Mouse (Mus musculus): ENCODE data around the gene Olfr1462. TPM values are rescaled to one million over a fixed set of nuclear protein-coding genes. Genes with fewer than 3 reads are reported as not detected.

Olfr1462 gene
- total RNA-seq (2022): not detected

GRCm38 (mm10) chr19:13185434-13185833, at the start of gene Olfr1462:
TSS of gene Olfr1462 (plus strand) at chr19:13185734.
- DNase-seq (ENCODE audit: low spot score in 2 of 2): no peak

DNA sequence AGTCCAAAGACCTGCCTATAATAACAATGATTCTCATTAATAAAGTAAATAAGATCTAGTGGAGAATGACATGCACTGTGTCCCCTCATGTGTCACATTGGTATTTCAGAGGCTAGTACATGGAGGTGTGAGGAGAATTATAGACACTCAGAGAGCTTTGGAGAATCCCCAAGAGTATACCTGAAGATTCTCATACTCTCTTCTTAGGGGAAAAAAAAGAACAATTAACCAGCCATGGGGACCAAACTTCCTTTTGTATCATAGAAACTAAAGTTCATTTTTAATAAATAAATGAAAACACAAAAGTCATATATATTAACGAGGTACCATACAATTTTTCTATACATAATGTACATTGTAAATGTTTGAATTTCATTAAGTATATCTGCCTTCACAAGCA, 36.1 kb upstream of the Olfr1462 start, which contains the start of gene Olfr1459:
Gene Olfr1459, minus strand, starts transcription at position 101 of the 400 bp plus-strand sequence.
- DNase-seq (ENCODE audit: low spot score in 2 of 2): no peak

GRCm38 (mm10) chr19:13162700-13163099, 22.8 kb upstream of the Olfr1462 start, which contains the start of gene Olfr1461:
TSS of gene Olfr1461 (plus strand) at chr19:13163000.
- no peak for DNase-seq (ENCODE audit: low spot score in 2 of 2)

GRCm38 (mm10) chr19:13221666-13222065, 36.1 kb downstream of the Olfr1462 start:
- no peak for DNase-seq (ENCODE audit: low spot score in 2 of 2)

- DNase-seq (ENCODE audit: low spot score in 2 of 2): no peak
Measured at GRCm38 (mm10) chr19:13231028-13231427, 45.5 kb downstream of the Olfr1462 start, which contains the start of gene Olfr1463. TSS of gene Olfr1463 (plus strand) at chr19:13231328.

Other genes starting within 250 kb of the Olfr1462 start
- gene Olfr1450, start 235.5 kb upstream of the Olfr1462 start, total RNA-seq (2022): not detected
- gene Olfr1451, start 190.7 kb upstream of the Olfr1462 start, total RNA-seq (2022): not detected
- gene Olfr1453, start 157.4 kb upstream of the Olfr1462 start, total RNA-seq (2022): not detected
- not detected for gene Olfr1454, start 125.1 kb upstream of the Olfr1462 start, total RNA-seq (2022)
- gene Olfr1457, start 87.8 kb upstream of the Olfr1462 start, total RNA-seq (2022): not detected
- gene Olfr1458, start 79.0 kb upstream of the Olfr1462 start, total RNA-seq (2022): not detected
- gene Olfr1459, start 36.2 kb upstream of the Olfr1462 start, total RNA-seq (2022): under 1 TPM; 0.11 to 0.37 (median 0.17) TPM
- gene Olfr1461, start 22.7 kb upstream of the Olfr1462 start, total RNA-seq (2022): not detected
- not detected for gene Olfr1463, start 45.6 kb downstream of the Olfr1462 start, total RNA-seq (2022)
- gene Olfr1465, start 129.8 kb downstream of the Olfr1462 start, total RNA-seq (2022): not detected
- gene Olfr1466, start 153.1 kb downstream of the Olfr1462 start, total RNA-seq (2022): not detected
- gene Olfr1467, start 176.5 kb downstream of the Olfr1462 start, total RNA-seq (2022): not detected
- gene Olfr1469, start 222.1 kb downstream of the Olfr1462 start, total RNA-seq (2022): not detected